Mouse (Mus musculus) hindbrain, embryonic 14.5 days (tissue): ENCODE results near the gene Rgs13. TPM values are rescaled to one million over a fixed set of nuclear protein-coding genes. Genes with fewer than 3 reads are reported as not detected.
"Not testable (repeated sequence)": the region's sequence is repeated elsewhere in the genome, so short reads cannot be mapped to it uniquely, and the experiment has no call there.

Source experiments
- ATAC-seq: fragments of 200-750 bp; cut with Nextera tagmentation; 2 replicates; pipeline ENCODE4 v1.8.0; 2017; ENCODE audit warnings: moderate number of reproducible peaks, mild to moderate bottlenecking, moderate TSS enrichment, moderate library complexity; ENCODE audit not compliant: low FRiP score
- DNase-seq: peaks from one replicate; pipeline ENCODE4 v3.0.0-alpha.2; 2015; ENCODE audit warnings: low spot score
- H3K27ac ChIP-seq: fragments of 300-500 bp; sonication (generic); 2 replicates; pipeline ENCODE4 v1.5.1; 2014; ENCODE audit warnings: mild to moderate bottlenecking, moderate library complexity
- H3K27me3 ChIP-seq: fragments of 300-500 bp; sonication (generic); 2 replicates; pipeline ENCODE4 v1.6.1; 2014; ENCODE audit warnings: mild to moderate bottlenecking, low read length, mixed read lengths; ENCODE audit not compliant: control insufficient read depth, insufficient read depth
- H3K36me3 ChIP-seq: fragments of 300-500 bp; sonication (generic); replicated peaks from 2 replicates; pipeline ENCODE4 v1.6.1; 2014; ENCODE audit not compliant: control insufficient read depth, insufficient read depth
- H3K4me1 ChIP-seq: fragments of 300-500 bp; sonication (generic); replicated peaks from 2 replicates; pipeline ENCODE4 v1.6.1; 2014; ENCODE audit warnings: antibody characterized with exemption, low read length, mixed read lengths; ENCODE audit not compliant: control insufficient read depth, insufficient read depth
- H3K4me2 ChIP-seq: fragments of 300-500 bp; sonication (generic); replicated peaks from 2 replicates; pipeline ENCODE4 v1.6.1; 2014; ENCODE audit warnings: mild to moderate bottlenecking, moderate library complexity
- H3K4me3 ChIP-seq: fragments of 300-500 bp; sonication (generic); replicated peaks from 2 replicates; pipeline ENCODE4 v1.5.1; 2014; ENCODE audit warnings: mild to moderate bottlenecking, low read length
- H3K9ac ChIP-seq: fragments of 300-500 bp; sonication (generic); 2 replicates; pipeline ENCODE4 v1.6.1; 2014
- H3K9me3 ChIP-seq: fragments of 300-500 bp; sonication (generic); 2 replicates; pipeline ENCODE4 v1.6.1; 2016; ENCODE audit warnings: low read length; ENCODE audit not compliant: control insufficient read depth
- WGBS: fragments of 180-500 bp; shearing (Covaris S2); extraction: QIAGEN DNeasy Blood & Tissue Kit; methylation state at CpG from one replicate; pipeline ENCODE4 v1.1.7; 2014; 5-methylcytosine and 5-hydroxymethylcytosine counted together
- polyA plus RNA-seq: library from polyadenylated mRNA; unstranded; fragments of >200 nt; fragmentation: Nextera tagmentation; extraction: Ambion mirVana; gene quantifications from 2 replicates; pipeline ENCODE4 v1.2.1, GENCODE M21; 2014

Gene Rgs13
- polyA plus RNA-seq, 1 experiment from 2014 or later: 0.37 TPM

- Histone ChIP-seq H3K4me1 (no peaks in the 10 kb centered on the region), H3K9me3 (no peaks in the 10 kb centered on the region), H3K4me3 (no peak overlapping the region), H3K27me3 (no peaks in the 10 kb centered on the region), H3K36me3 (no peaks in the 10 kb centered on the region), H3K9ac (no peak overlapping the region), H3K4me2 (no peak overlapping the region), H3K27ac (no peak overlapping the region)
- 87% methylated on average over 1 of the region's 1 CpGs for WGBS
- no peak for DNase-seq
- ATAC-seq: no peak
Measured at GRCm38 (mm10) chr1:144167761-144168160, 9.4 kb downstream of the Rgs13 start.

GRCm38 (mm10) chr1:144166897-144167296, 10.3 kb downstream of the Rgs13 start:
- Histone ChIP-seq H3K27me3 (no peaks in the 10 kb centered on the region), H3K36me3 (no peaks in the 10 kb centered on the region), H3K9ac (no peak overlapping the region), H3K4me2 (no peak overlapping the region), H3K4me3 (no peak overlapping the region), H3K4me1 (no peaks in the 10 kb centered on the region), H3K27ac (no peak overlapping the region), H3K9me3 (no peaks in the 10 kb centered on the region)
- 80% methylated on average over 5 of the region's 5 CpGs for WGBS
- no peak for ATAC-seq
- DNase-seq: no peak

- 97% methylated on average over 2 of the region's 2 CpGs for WGBS
- no peak for DNase-seq
- Histone ChIP-seq H3K9ac (no peak overlapping the region), H3K27ac (no peak overlapping the region), H3K4me2 (no peak overlapping the region), H3K4me1 (no peaks in the 10 kb centered on the region), H3K36me3 (no peaks in the 10 kb centered on the region), H3K27me3 (no peaks in the 10 kb centered on the region), H3K4me3 (no peak overlapping the region), H3K9me3 (no peaks in the 10 kb centered on the region)
- no peak for ATAC-seq
Measured at GRCm38 (mm10) chr1:144166275-144166674, 10.9 kb downstream of the Rgs13 start.

- Histone ChIP-seq H3K4me2 (no peak overlapping the region), H3K9me3 (no peaks in the 10 kb centered on the region), H3K36me3 (no peaks in the 10 kb centered on the region), H3K4me3 (no peak overlapping the region), H3K27ac (peak overlapping the region; percentile 36; the same call in 1 of the 2 replicates), H3K9ac (no peak overlapping the region), H3K4me1 (peaks cover 7% of the 10 kb centered on the region; the same call in 1 of the 2 replicates), H3K27me3 (no peaks in the 10 kb centered on the region)
- no peak for ATAC-seq
- WGBS: 56% methylated on average over 1 of the region's 1 CpGs
- DNase-seq: no peak
Measured at GRCm38 (mm10) chr1:144152526-144152925, 24.6 kb downstream of the Rgs13 start.

- no peak overlapping the region for H3K4me3 ChIP-seq
- peaks cover 7% of the 10 kb centered on the region; the same call in 1 of the 2 replicates for H3K4me1 ChIP-seq
- H3K9me3 ChIP-seq: no peaks in the 10 kb centered on the region
- H3K27me3 ChIP-seq: no peaks in the 10 kb centered on the region
- DNase-seq: no peak
- no peak overlapping the region for H3K9ac ChIP-seq
- H3K27ac ChIP-seq: peak overlapping the region; percentile 36; the same call in 1 of the 2 replicates
- WGBS: 89% methylated on average over 1 of the region's 1 CpGs
- no peak overlapping the region for H3K4me2 ChIP-seq
- no peaks in the 10 kb centered on the region for H3K36me3 ChIP-seq
- no peak for ATAC-seq
Measured at GRCm38 (mm10) chr1:144152184-144152525, 25.0 kb downstream of the Rgs13 start.

- 0 out of 2 replicates have a peak overlapping the region, but pooled peaks have one; percentile 36 for H3K27ac ChIP-seq
Measured at GRCm38 (mm10) chr1:144151401-144152183, 25.6 kb downstream of the Rgs13 start.

GRCm38 (mm10) chr1:144149997-144150396, 27.2 kb downstream of the Rgs13 start:
- 87% methylated on average over 3 of the region's 3 CpGs for WGBS
- H3K27me3 ChIP-seq: no peaks in the 10 kb centered on the region
- no peaks in the 10 kb centered on the region for H3K36me3 ChIP-seq
- H3K4me2 ChIP-seq: no peak overlapping the region
- no peak overlapping the region for H3K27ac ChIP-seq
- DNase-seq (no peak), ATAC-seq (no peak)
- H3K9me3 ChIP-seq: no peaks in the 10 kb centered on the region
- H3K4me1 ChIP-seq: peaks cover 7% of the 10 kb centered on the region; the same call in 1 of the 2 replicates
- no peak overlapping the region for H3K9ac ChIP-seq
- H3K4me3 ChIP-seq: no peak overlapping the region

More at GRCm38 (mm10) chr1:144151401-144152183, 25.6 kb downstream of the Rgs13 start:
- Histone ChIP-seq H3K27me3 (no peaks in the 10 kb centered on the region), H3K36me3 (no peaks in the 10 kb centered on the region), H3K4me1 (peaks cover 7% of the 10 kb centered on the region; the same call in 1 of the 2 replicates), H3K4me2 (no peak overlapping the region), H3K9ac (no peak overlapping the region), H3K4me3 (no peak overlapping the region), H3K9me3 (no peaks in the 10 kb centered on the region)
- ATAC-seq (peak; percentile 77), DNase-seq (peak; percentile 41)
- 56% methylated on average over 5 of the region's 5 CpGs for WGBS

GRCm38 (mm10) chr1:144141398-144141797, 35.8 kb downstream of the Rgs13 start:
- not testable (repeated sequence) for H3K36me3 ChIP-seq, H3K27ac ChIP-seq, H3K4me1 ChIP-seq, H3K27me3 ChIP-seq, DNase-seq, H3K9ac ChIP-seq, ATAC-seq, H3K4me2 ChIP-seq, H3K4me3 ChIP-seq, H3K9me3 ChIP-seq
- WGBS: 93% methylated on average over 2 of the region's 2 CpGs

- no peaks in the 10 kb centered on the region for H3K9me3 ChIP-seq
- 90% methylated on average over 1 of the region's 1 CpGs for WGBS
- no peak for ATAC-seq
Measured at GRCm38 (mm10) chr1:144139847-144140246, 37.3 kb downstream of the Rgs13 start.

More at GRCm38 (mm10) chr1:144139847-144140246, 37.3 kb downstream of the Rgs13 start:
- Histone ChIP-seq H3K4me2 (no peak overlapping the region), H3K9ac (no peak overlapping the region), H3K4me3 (no peak overlapping the region), H3K27ac (no peak overlapping the region), H3K27me3 (no peaks in the 10 kb centered on the region), H3K4me1 (no peaks in the 10 kb centered on the region), H3K36me3 (no peaks in the 10 kb centered on the region)
- DNase-seq: no peak
